Comparison of ENCODE assay signal across 13 mouse cellular contexts in genomic region chr7:4742482-4742819, GRCm38 (mm10). TPM values are rescaled to one million over a fixed set of nuclear protein-coding genes. Genes with fewer than 3 reads are reported as not detected.
DNase-seq lines count a peak whose midpoint lies in the region; ATAC-seq and TF ChIP-seq lines count a peak whose summit lies in the region.
"Had no signal": no experiment of that assay in that cellular context is flagged by ENCODE, and none has a peak within 500 bp of the region (broad histone marks: within the 10 kb centered on the region; RNA-seq: fewer than 3 reads in every experiment).

No protein-coding gene starts in this region.

- H3K36me3 ChIP-seq in heart, embryonic 13.5 days = peaks cover 53% of the 10 kb centered on the region
- H3K36me3 ChIP-seq in stomach, embryonic 15.5 days = peaks cover 14% of the 10 kb centered on the region
- H3K36me3 ChIP-seq in stomach, postnatal 0 days (ENCODE audit: control insufficient read depth, insufficient read depth, low read length) = peaks cover 11% of the 10 kb centered on the region; the same call in 1 of the 2 replicates
- H3K36me3 ChIP-seq in limb, embryonic 13.5 days = peaks cover 44% of the 10 kb centered on the region
- H3K36me3 ChIP-seq in midbrain, postnatal 0 days (ENCODE audit: insufficient read depth, low read length) = peaks cover 20% of the 10 kb centered on the region

- no peak for DNase-seq in heart, postnatal 14 days
- no peak for DNase-seq in stomach, postnatal 0 days (ENCODE audit: low spot score)
- no peak for DNase-seq in midbrain, postnatal 0 days (ENCODE audit: low spot score)
- no peak for DNase-seq in right cerebral cortex, postnatal 36 days (ENCODE audit: low spot score in 2 of 2)
- no peak for DNase-seq in frontal cortex, postnatal 14 days (ENCODE audit: low spot score in 2 of 2)
- DNase-seq: gastrocnemius, postnatal 25 days; kidney, adult 11 months; lung, adult 2 months had no signal

- peak overlapping the region; percentile 6; the same call in 1 of the 2 replicates for H3K4me2 ChIP-seq in heart, embryonic 13.5 days
- H3K4me2 ChIP-seq in stomach, embryonic 15.5 days = peak overlapping the region; percentile 17; the same call in 1 of the 2 replicates
- H3K4me2 ChIP-seq in stomach, postnatal 0 days (replicated peaks; ENCODE audit: low read depth) = no peak overlapping the region
- 0 out of 2 replicates have a peak overlapping the region, but pooled peaks have one; percentile 7 for H3K4me2 ChIP-seq in limb, embryonic 13.5 days (replicated peaks)
- no peak overlapping the region for H3K4me2 ChIP-seq in midbrain, postnatal 0 days (ENCODE audit: low read depth, low read length, poor library complexity, severe bottlenecking)

- no peak for TF ChIP-seq EP300 in stomach, postnatal 0 days (optimal IDR thresholded peaks at IDR 0.05)

- peak overlapping the region; percentile 15; the same call in 1 of the 2 replicates for H3K9ac ChIP-seq in heart, embryonic 13.5 days
- no peak overlapping the region for H3K9ac ChIP-seq in stomach, embryonic 15.5 days
- no peak overlapping the region for H3K9ac ChIP-seq in stomach, postnatal 0 days (ENCODE audit: low read length)
- H3K9ac ChIP-seq in limb, embryonic 13.5 days = peak overlapping the region; percentile 86
- H3K9ac ChIP-seq in midbrain, postnatal 0 days (replicated peaks; ENCODE audit: low read length, poor library complexity, severe bottlenecking) = 0 out of 2 replicates have a peak overlapping the region, but pooled peaks have one; percentile 13
- H3K9ac ChIP-seq: embryonic facial prominence, embryonic 15.5 days had no signal

- 79% methylated on average over 6 of the region's 6 CpGs for WGBS in heart, embryonic 13.5 days
- WGBS in stomach, embryonic 15.5 days = 67% methylated on average over 6 of the region's 6 CpGs
- WGBS in stomach, postnatal 0 days = 86% methylated on average over 6 of the region's 6 CpGs
- WGBS in limb, embryonic 13.5 days = 91% methylated on average over 6 of the region's 6 CpGs
- WGBS in midbrain, postnatal 0 days = 88% methylated on average over 6 of the region's 6 CpGs

- H3K9me3 ChIP-seq in heart, embryonic 13.5 days = no peaks in the 10 kb centered on the region
- H3K9me3 ChIP-seq in stomach, embryonic 15.5 days = no peaks in the 10 kb centered on the region
- no peaks in the 10 kb centered on the region for H3K9me3 ChIP-seq in stomach, postnatal 0 days (ENCODE audit: control insufficient read depth, low read length)
- no peaks in the 10 kb centered on the region for H3K9me3 ChIP-seq in limb, embryonic 13.5 days
- no peaks in the 10 kb centered on the region for H3K9me3 ChIP-seq in midbrain, postnatal 0 days (ENCODE audit: low read length)
- H3K9me3 ChIP-seq: embryonic facial prominence, embryonic 15.5 days had no signal

- ATAC-seq in heart, embryonic 13.5 days (ENCODE audit: extremely low read depth, insufficient number of reproducible peaks, low FRiP score, low TSS enrichment) = no peak
- ATAC-seq in stomach, embryonic 15.5 days (ENCODE audit: insufficient read depth, low FRiP score, low read depth) = no peak
- no peak for ATAC-seq in stomach, postnatal 0 days (ENCODE audit: low FRiP score, low TSS enrichment)
- no peak for ATAC-seq in limb, embryonic 13.5 days (ENCODE audit: low FRiP score, low read depth)
- no peak for ATAC-seq in midbrain, postnatal 0 days (ENCODE audit: low FRiP score)

- H3K4me1 ChIP-seq in heart, embryonic 13.5 days = peaks cover 42% of the 10 kb centered on the region
- peaks cover 29% of the 10 kb centered on the region for H3K4me1 ChIP-seq in stomach, embryonic 15.5 days
- H3K4me1 ChIP-seq in stomach, postnatal 0 days (replicated peaks; ENCODE audit: control insufficient read depth, insufficient read depth) = 0 out of 2 replicates have a peak, but pooled peaks cover 2% of the 10 kb centered on the region
- H3K4me1 ChIP-seq in limb, embryonic 13.5 days = peaks cover 32% of the 10 kb centered on the region
- peaks cover 14% of the 10 kb centered on the region; the same call in 1 of the 2 replicates for H3K4me1 ChIP-seq in midbrain, postnatal 0 days (ENCODE audit: insufficient read depth, low read length)

- H3K27me3 ChIP-seq in heart, embryonic 13.5 days (replicated peaks) = no peaks in the 10 kb centered on the region
- H3K27me3 ChIP-seq in stomach, embryonic 15.5 days (replicated peaks) = no peaks in the 10 kb centered on the region
- H3K27me3 ChIP-seq in stomach, postnatal 0 days (ENCODE audit: control insufficient read depth, insufficient read depth, low read length) = no peaks in the 10 kb centered on the region
- H3K27me3 ChIP-seq in limb, embryonic 13.5 days = no peaks in the 10 kb centered on the region
- no peaks in the 10 kb centered on the region for H3K27me3 ChIP-seq in midbrain, postnatal 0 days (ENCODE audit: insufficient read depth, low read length)
- H3K27me3 ChIP-seq: embryonic facial prominence, embryonic 15.5 days had no signal

- H3K27ac ChIP-seq in heart, embryonic 13.5 days (replicated peaks) = no peak overlapping the region
- no peak overlapping the region for H3K27ac ChIP-seq in stomach, embryonic 15.5 days
- H3K27ac ChIP-seq in stomach, postnatal 0 days (replicated peaks) = no peak overlapping the region
- no peak overlapping the region for H3K27ac ChIP-seq in limb, embryonic 13.5 days
- H3K27ac ChIP-seq in midbrain, postnatal 0 days (ENCODE audit: low read depth, low read length) = no peak overlapping the region
- H3K27ac ChIP-seq: embryonic facial prominence, embryonic 15.5 days had no signal

- TF ChIP-seq CTCF in stomach, postnatal 0 days (IDR thresholded peaks at IDR 0.05; ENCODE audit: low read depth) = no peak
- no peak for TF ChIP-seq CTCF in midbrain, postnatal 0 days (IDR thresholded peaks at IDR 0.05)

- intact Hi-C loops in heart, postnatal 14 days (cut with DNase I) = no loop called here

- H3K4me3 ChIP-seq in heart, embryonic 13.5 days = no peak overlapping the region
- no peak overlapping the region for H3K4me3 ChIP-seq in stomach, embryonic 15.5 days (replicated peaks)
- H3K4me3 ChIP-seq in stomach, postnatal 0 days (ENCODE audit: low read depth, low read length) = no peak overlapping the region
- H3K4me3 ChIP-seq in limb, embryonic 13.5 days = 0 out of 2 replicates have a peak overlapping the region, but pooled peaks have one; percentile 3
- no peak overlapping the region for H3K4me3 ChIP-seq in midbrain, postnatal 0 days (ENCODE audit: low read depth, low read length)
- H3K4me3 ChIP-seq: embryonic facial prominence, embryonic 15.5 days had no signal

RNA-seq across cellular contexts. Expression of gene Kmt5c, which starts 2.5 kb away (rescaled TPM):
- polyA plus RNA-seq in heart, embryonic 13.5 days (2015; fragmentation: Nextera tagmentation; extraction: Ambion mirVana) = 57.1 and 60.0 TPM in 2 replicates
- total RNA-seq in heart, postnatal 14 days (2021) = 10 to 100 TPM; 30.5 to 31.9 TPM
- polyA plus RNA-seq in stomach, embryonic 15.5 days (2015; fragmentation: Nextera tagmentation; extraction: Ambion mirVana) = 57.2 and 61.4 TPM in 2 replicates
- polyA plus RNA-seq in stomach, postnatal 0 days (2015; fragmentation: Nextera tagmentation; extraction: Ambion mirVana) = 31.8 and 32.5 TPM in 2 replicates
- 61.6 and 65.3 TPM in 2 replicates for polyA plus RNA-seq in limb, embryonic 13.5 days (2015; fragmentation: Nextera tagmentation; extraction: Ambion mirVana)
- total RNA-seq in midbrain, postnatal 0 days (2014; rRNA removed) = 38.9 and 48.8 TPM in 2 replicates
- polyA plus RNA-seq in midbrain, postnatal 0 days (2015; fragmentation: Nextera tagmentation; extraction: Ambion mirVana) = 33.1 and 35.7 TPM in 2 replicates

RNA-seq across cellular contexts. Expression of gene Cox6b2, which starts 10.4 kb away (rescaled TPM):
- 35.4 and 36.4 TPM in 2 replicates for polyA plus RNA-seq in heart, embryonic 13.5 days (2015; fragmentation: Nextera tagmentation; extraction: Ambion mirVana)
- 1 to 10 TPM; 5.2 to 7.0 TPM for total RNA-seq in heart, postnatal 14 days (2021)
- 66.3 and 70.7 TPM in 2 replicates for polyA plus RNA-seq in stomach, embryonic 15.5 days (2015; fragmentation: Nextera tagmentation; extraction: Ambion mirVana)
- 43.1 and 46.5 TPM in 2 replicates for polyA plus RNA-seq in stomach, postnatal 0 days (2015; fragmentation: Nextera tagmentation; extraction: Ambion mirVana)
- 67.5 and 68.6 TPM in 2 replicates for polyA plus RNA-seq in limb, embryonic 13.5 days (2015; fragmentation: Nextera tagmentation; extraction: Ambion mirVana)
- 6.8 and 12.1 TPM in 2 replicates for total RNA-seq in midbrain, postnatal 0 days (2014; rRNA removed)
- polyA plus RNA-seq in midbrain, postnatal 0 days (2015; fragmentation: Nextera tagmentation; extraction: Ambion mirVana) = 33.6 and 43.9 TPM in 2 replicates

RNA-seq across cellular contexts. Expression of gene Tmem150b, which starts 17.4 kb away (rescaled TPM):
- 0.05 and 0.07 TPM in 2 replicates for polyA plus RNA-seq in heart, embryonic 13.5 days (2015; fragmentation: Nextera tagmentation; extraction: Ambion mirVana)
- total RNA-seq in heart, postnatal 14 days (2021) = not detected
- polyA plus RNA-seq in stomach, embryonic 15.5 days (2015; fragmentation: Nextera tagmentation; extraction: Ambion mirVana) = 0.85 and 0.88 TPM in 2 replicates
- 2.2 and 2.4 TPM in 2 replicates for polyA plus RNA-seq in stomach, postnatal 0 days (2015; fragmentation: Nextera tagmentation; extraction: Ambion mirVana)
- polyA plus RNA-seq in limb, embryonic 13.5 days (2015; fragmentation: Nextera tagmentation; extraction: Ambion mirVana) = 0.13 TPM in 2 replicates
- not detected in 2 replicates for total RNA-seq in midbrain, postnatal 0 days (2014; rRNA removed)
- polyA plus RNA-seq in midbrain, postnatal 0 days (2015; fragmentation: Nextera tagmentation; extraction: Ambion mirVana) = 0.23 TPM in 1 of 2 replicates, not detected in the other
- total RNA-seq: layer of hippocampus, postnatal 25 days had no signal

RNA-seq across cellular contexts. Expression of gene Fam71e2, which starts 28.7 kb away (rescaled TPM):
- not detected in 2 replicates for polyA plus RNA-seq in heart, embryonic 13.5 days (2015; fragmentation: Nextera tagmentation; extraction: Ambion mirVana)
- not detected for total RNA-seq in heart, postnatal 14 days (2021)
- not detected in 2 replicates for polyA plus RNA-seq in stomach, embryonic 15.5 days (2015; fragmentation: Nextera tagmentation; extraction: Ambion mirVana)
- polyA plus RNA-seq in stomach, postnatal 0 days (2015; fragmentation: Nextera tagmentation; extraction: Ambion mirVana) = not detected in 2 replicates
- polyA plus RNA-seq in limb, embryonic 13.5 days (2015; fragmentation: Nextera tagmentation; extraction: Ambion mirVana) = not detected in 2 replicates
- total RNA-seq in midbrain, postnatal 0 days (2014; rRNA removed) = not detected in 2 replicates
- polyA plus RNA-seq in midbrain, postnatal 0 days (2015; fragmentation: Nextera tagmentation; extraction: Ambion mirVana) = not detected in 2 replicates
- total RNA-seq: gastrocnemius, postnatal 25 days; layer of hippocampus, postnatal 25 days had no signal
- polyA plus RNA-seq: embryonic facial prominence, embryonic 15.5 days; lung, adult 2 months had no signal

RNA-seq across cellular contexts. Expression of gene Il11, which starts 40.2 kb away (rescaled TPM):
- 0.09 TPM in 1 of 2 replicates, not detected in the other for polyA plus RNA-seq in heart, embryonic 13.5 days (2015; fragmentation: Nextera tagmentation; extraction: Ambion mirVana)
- under 1 TPM in 1 of 2 experiments, not detected in 1; 0.12 TPM for total RNA-seq in heart, postnatal 14 days (2021)
- polyA plus RNA-seq in stomach, embryonic 15.5 days (2015; fragmentation: Nextera tagmentation; extraction: Ambion mirVana) = 0.13 and 0.22 TPM in 2 replicates
- 0.42 and 0.65 TPM in 2 replicates for polyA plus RNA-seq in stomach, postnatal 0 days (2015; fragmentation: Nextera tagmentation; extraction: Ambion mirVana)
- polyA plus RNA-seq in limb, embryonic 13.5 days (2015; fragmentation: Nextera tagmentation; extraction: Ambion mirVana) = 0.26 and 0.39 TPM in 2 replicates
- 1.4 and 2.0 TPM in 2 replicates for total RNA-seq in midbrain, postnatal 0 days (2014; rRNA removed)
- 1.7 and 2.5 TPM in 2 replicates for polyA plus RNA-seq in midbrain, postnatal 0 days (2015; fragmentation: Nextera tagmentation; extraction: Ambion mirVana)
- total RNA-seq: gastrocnemius, postnatal 25 days had no signal

Comparison
In these comparisons a context has a peak if more than half of its experiments do, and no peak if none do; other contexts are left out.
1. H3K4me2 ChIP-seq: peak in heart, embryonic 13.5 days (single experiment), stomach, embryonic 15.5 days (single experiment) and limb, embryonic 13.5 days (single experiment); none in stomach, postnatal 0 days (single experiment) and midbrain, postnatal 0 days (single experiment).
2. H3K9ac ChIP-seq: peak in heart, embryonic 13.5 days (single experiment), limb, embryonic 13.5 days (single experiment) and midbrain, postnatal 0 days (single experiment); none in stomach, embryonic 15.5 days (single experiment) and stomach, postnatal 0 days (single experiment).